Mouse (Mus musculus) lung, adult 2 months (tissue): ENCODE results near the gene Galnt10.

Source experiments
- CTCF ChIP-seq: fragments of 200-500 bp; IDR thresholded peaks from 2 replicates; pipeline ENCODE4 v1.5.1; 2011; ENCODE audit warnings: mild to moderate bottlenecking, low read length, control low read depth; ENCODE audit not compliant: insufficient read depth
- POLR2A ChIP-seq: fragments of 200-500 bp; IDR thresholded peaks from 2 replicates; pipeline ENCODE4 v1.6.1; 2011; ENCODE audit warnings: low read depth, mild to moderate bottlenecking, control low read depth, low read length, borderline replicate concordance; ENCODE audit errors: extremely low read depth

DNA sequence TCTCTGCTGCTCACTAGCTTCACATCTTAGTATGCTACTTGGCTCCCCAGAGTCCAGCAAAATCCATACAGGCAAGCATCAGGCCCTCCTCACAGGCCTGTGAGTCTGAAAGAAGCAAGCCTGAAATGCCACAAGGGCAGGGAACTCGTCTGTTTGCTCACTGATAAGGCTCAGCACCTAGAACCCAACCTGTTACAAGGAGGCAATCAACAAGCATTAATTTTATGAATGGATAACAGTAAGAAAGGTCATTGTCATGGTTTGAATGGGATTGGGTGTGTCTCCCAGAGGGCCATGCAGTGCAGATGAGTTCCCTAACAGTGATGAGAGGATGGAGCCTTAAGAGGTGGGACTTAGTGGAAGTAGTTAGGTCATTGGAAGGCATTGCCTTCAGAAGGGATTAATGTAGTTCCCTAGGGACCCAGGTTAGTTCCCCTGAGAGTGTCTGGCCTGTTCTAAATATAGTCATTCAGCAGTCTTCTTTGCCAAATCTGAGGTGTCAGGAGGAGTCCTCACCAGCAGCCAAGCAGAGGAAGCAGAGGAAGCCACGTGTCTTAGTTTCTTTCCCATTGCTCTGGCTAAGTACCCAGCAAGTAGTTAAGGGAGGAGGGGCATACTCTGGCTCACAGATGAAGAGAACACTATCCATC lies 43.3 kb upstream of the Galnt10 start:
- TF ChIP-seq CTCF (no peak), POLR2A (no peak)
